Mouse (Mus musculus): ENCODE data around the gene Aldob.

- no peak for TF ChIP-seq GATA1 (IDR thresholded peaks at IDR 0.05; ENCODE audit: low read length)
- no peak for TF ChIP-seq TAL1 (IDR thresholded peaks at IDR 0.05; ENCODE audit: low read length)
These were observed 2.3 kb downstream of the Aldob start for GRCm38 (mm10) chr4:49546873-49547543.
